Mouse (Mus musculus) heart, adult 2 months (tissue): ENCODE measurements around the gene Kmt2c.

Experiments used
- CTCF ChIP-seq: fragments of 200-600 bp; IDR thresholded peaks from 2 replicates; pipeline ENCODE4 v1.8.1; 2022; ENCODE audit warnings: antibody characterized with exemption, mild to moderate bottlenecking, moderate library complexity
- EP300 ChIP-seq: fragments of 200-500 bp; IDR thresholded peaks from 2 replicates; pipeline ENCODE4 v1.6.1; 2011; ENCODE audit warnings: low read depth, low read length, control low read depth; ENCODE audit not compliant: insufficient read depth
- POLR2A ChIP-seq: fragments of 200-500 bp; IDR thresholded peaks from 2 replicates; pipeline ENCODE4 v1.6.1; 2011; ENCODE audit warnings: mild to moderate bottlenecking, low read depth, low read length, control low read depth; ENCODE audit not compliant: insufficient read depth

DNA sequence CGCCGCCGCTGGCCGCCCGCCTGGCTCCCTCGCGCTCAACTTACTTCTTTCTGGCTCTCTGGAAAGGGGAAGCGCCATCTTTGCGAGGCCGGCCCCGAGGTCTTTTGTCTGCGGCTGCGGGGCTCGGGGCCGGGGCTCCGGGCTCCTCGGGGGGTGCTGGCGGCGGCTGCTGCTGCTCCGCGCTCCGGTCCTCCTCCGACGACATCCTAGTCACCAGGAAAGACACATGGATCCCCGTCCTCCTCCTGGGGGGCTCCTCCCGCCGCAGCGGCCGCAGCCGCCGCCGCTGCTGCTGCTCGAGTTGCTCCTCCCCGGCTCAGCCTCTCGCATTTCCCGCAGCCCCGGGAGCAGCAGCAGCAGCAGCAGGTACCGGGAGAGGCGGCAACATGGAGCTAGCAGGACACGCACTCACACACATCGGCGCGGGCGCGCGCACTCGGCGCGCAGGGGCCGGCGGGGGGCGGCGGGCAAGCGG lies at the start of gene Kmt2c:
- peak; percentile 72 for TF ChIP-seq POLR2A
- no peak for TF ChIP-seq EP300
- TF ChIP-seq CTCF = no peak
